Mouse (Mus musculus) left cerebral cortex, adult 18-20 months (tissue): ENCODE measurements around the gene Cpsf4. TPM values are rescaled to one million over a fixed set of nuclear protein-coding genes. Genes with fewer than 3 reads are reported as not detected.
A peak's percentile ranks its signal among the peaks of the same experiment; 100 is the strongest.
"Not testable (repeated sequence)": the region's sequence is repeated elsewhere in the genome, so short reads cannot be mapped to it uniquely, and the experiment has no call there.

Experiments used
- DNase-seq, 2 experiments: peaks; one replicate each; pipeline ENCODE4 v3.0.0; 2021 to 2022; ENCODE audit warnings: low spot score in 2 of 2, mixed read lengths in 1 of 2
- total RNA-seq, 2 experiments: library from RNA; stranded (reverse); gene quantifications; 2 replicates each; pipeline ENCODE4 v1.2.3; 2021

The Cpsf4 gene
- total RNA-seq, 2 experiments from 2014 or later, result 19.9 to 25.1 TPM

GRCm38 (mm10) chr5:145218671-145219070, 51.7 kb downstream of the Cpsf4 start:
- no peak for DNase-seq

GRCm38 (mm10) chr5:145219981-145220380, 53.0 kb downstream of the Cpsf4 start:
- no peak for DNase-seq

GRCm38 (mm10) chr5:145222840-145223239, 55.8 kb downstream of the Cpsf4 start:
- no peak for DNase-seq

GRCm38 (mm10) chr5:145223395-145223794, 56.4 kb downstream of the Cpsf4 start:
- DNase-seq, result no peak

- no peak for DNase-seq
Observed at GRCm38 (mm10) chr5:145226453-145226852, 59.4 kb downstream of the Cpsf4 start.

GRCm38 (mm10) chr5:145229283-145229682, 62.3 kb downstream of the Cpsf4 start:
- DNase-seq, result not testable (repeated sequence)

- no peak for DNase-seq
Observed at GRCm38 (mm10) chr5:145230641-145231040, 63.6 kb downstream of the Cpsf4 start.

GRCm38 (mm10) chr5:145231367-145231871, 64.4 kb downstream of the Cpsf4 start, which contains the start of gene Zfp655:
Zfp655 (plus strand) TSS chr5:145231715.
- peak; percentile 98 to 99 for DNase-seq

Other genes with a start within 250 kb of the Cpsf4 start
- gene Smurf1, start 201.4 kb upstream of the Cpsf4 start, total RNA-seq, result 10 to 100 TPM; 37.9 to 38.7 TPM
- not detected for gene Gm4871, start 134.5 kb upstream of the Cpsf4 start, total RNA-seq
- not detected for gene 1700018F24Rik, start 124.2 kb upstream of the Cpsf4 start, total RNA-seq
- 100 to 1,000 TPM; 199 to 210 TPM for gene Arpc1a, start 83.4 kb upstream of the Cpsf4 start, total RNA-seq
- gene Kpna7, start 83.2 kb upstream of the Cpsf4 start, total RNA-seq, result not detected
- 10 to 100 TPM; 14.5 to 19.8 TPM for gene Arpc1b, start 53.0 kb upstream of the Cpsf4 start, total RNA-seq
- gene Pdap1, start 27.0 kb upstream of the Cpsf4 start, total RNA-seq, result 10 to 100 TPM; 91.3 to 96.3 TPM
- gene Bud31, start 26.9 kb upstream of the Cpsf4 start, total RNA-seq, result 10 to 100 TPM; 75.7 to 78.8 TPM
- 10 to 100 TPM; 21.5 to 22.4 TPM for gene Ptcd1, start 105 bp upstream of the Cpsf4 start, total RNA-seq
- gene Atp5j2, start 24.8 kb downstream of the Cpsf4 start, total RNA-seq, result 100 to 1,000 TPM; 223 to 245 TPM
- gene Zkscan14, start 34.7 kb downstream of the Cpsf4 start, total RNA-seq, result 10 to 100 TPM; 11.8 to 15.8 TPM
- 1 to 10 TPM; 9.4 to 9.5 TPM for gene Zkscan5, start 37.3 kb downstream of the Cpsf4 start, total RNA-seq
- 10 to 100 TPM; 30.0 to 33.0 TPM for gene Zfp655, start 64.5 kb downstream of the Cpsf4 start, total RNA-seq
- 10 to 100 TPM; 19.6 to 22.9 TPM for gene Zscan25, start 113.3 kb downstream of the Cpsf4 start, total RNA-seq
- not detected for gene Cyp3a57, start 178.1 kb downstream of the Cpsf4 start, total RNA-seq